Mouse (Mus musculus) lung, postnatal 0 days (tissue): Measurements from ENCODE around the gene Unkl.

Experiments used
- CTCF ChIP-seq: IDR thresholded peaks from 2 replicates; pipeline ENCODE4 v1.5.1; 2016; ENCODE audit warnings: antibody characterized with exemption, mild to moderate bottlenecking
- EP300 ChIP-seq: IDR thresholded peaks from 2 replicates; pipeline ENCODE4 v1.6.1; 2016; ENCODE audit warnings: antibody characterized with exemption, mild to moderate bottlenecking, control low read depth

GRCm38 (mm10) chr17:25224586-25225222 lies 36.5 kb downstream of the Unkl start:
- TF ChIP-seq CTCF (no peak), EP300 (no peak)
